Mouse (Mus musculus): ENCODE measurements around the gene Ccdc77. TPM values are rescaled to one million over a fixed set of nuclear protein-coding genes. Genes with fewer than 3 reads are reported as not detected.

Ccdc77 gene
- 10.5 and 10.7 TPM in 2 replicates for total RNA-seq (2021)
- long read RNA-seq, experiment 1, partial matches to known transcripts: 2 of 13 reads
- long read RNA-seq, experiment 1, other reads (novel, unspliced or antisense): 8 of 13 reads
- long read RNA-seq, experiment 2, partial matches to known transcripts: 2 of 11 reads
- long read RNA-seq, experiment 2, other reads (novel, unspliced or antisense): 6 of 11 reads

DNA sequence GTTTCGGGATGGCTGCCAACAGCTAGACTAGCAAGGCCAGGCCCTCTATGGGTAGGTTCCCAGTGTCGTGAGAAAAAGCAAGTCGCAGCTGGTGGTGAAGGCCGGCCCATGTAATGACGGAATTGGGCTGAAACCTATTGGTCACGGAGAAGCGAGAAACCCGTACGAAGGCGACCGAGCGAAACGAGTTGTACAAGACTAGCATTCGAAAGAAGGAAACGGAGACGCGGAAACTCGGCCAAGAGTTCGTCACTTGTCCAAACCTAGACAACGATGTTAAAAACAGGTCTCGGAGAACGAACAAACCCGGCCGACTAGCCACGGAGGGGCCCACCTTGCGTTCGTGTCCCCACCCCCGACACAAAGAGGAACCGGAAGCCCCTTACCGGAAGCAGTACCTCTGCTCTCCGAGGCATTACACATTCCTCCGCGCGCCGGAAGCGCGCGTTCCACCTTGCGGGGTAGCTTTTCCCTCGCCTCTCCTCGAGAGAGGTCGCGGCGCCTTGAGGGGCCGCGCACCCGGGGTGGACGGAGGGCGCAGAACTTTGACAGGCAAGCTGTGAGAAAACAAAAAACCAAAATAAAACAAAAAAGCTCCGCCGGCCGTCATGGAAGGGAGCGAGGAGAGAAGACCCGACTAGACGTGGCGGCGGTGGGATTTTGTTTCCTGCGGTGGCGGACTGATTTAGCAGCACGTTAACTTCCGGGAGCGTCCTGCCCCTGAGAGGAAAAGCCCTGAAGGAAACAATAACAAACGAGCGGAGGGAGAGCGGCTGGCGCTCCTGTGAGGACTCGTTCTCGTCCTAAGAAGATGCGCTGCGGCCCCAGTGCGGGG, at the start of gene Ccdc77, which contains the start of gene Kdm5a:
Gene Ccdc77, minus strand, starts transcription at position 687 of the 835 bp plus-strand sequence.
Gene Kdm5a, plus strand, starts transcription at position 437 of the 835 bp plus-strand sequence.
- peak; percentile 95 for DNase-seq

- DNase-seq: peak; percentile 46
These were observed 39.8 kb upstream of the Ccdc77 start for GRCm38 (mm10) chr6:120403936-120404335.

DNA sequence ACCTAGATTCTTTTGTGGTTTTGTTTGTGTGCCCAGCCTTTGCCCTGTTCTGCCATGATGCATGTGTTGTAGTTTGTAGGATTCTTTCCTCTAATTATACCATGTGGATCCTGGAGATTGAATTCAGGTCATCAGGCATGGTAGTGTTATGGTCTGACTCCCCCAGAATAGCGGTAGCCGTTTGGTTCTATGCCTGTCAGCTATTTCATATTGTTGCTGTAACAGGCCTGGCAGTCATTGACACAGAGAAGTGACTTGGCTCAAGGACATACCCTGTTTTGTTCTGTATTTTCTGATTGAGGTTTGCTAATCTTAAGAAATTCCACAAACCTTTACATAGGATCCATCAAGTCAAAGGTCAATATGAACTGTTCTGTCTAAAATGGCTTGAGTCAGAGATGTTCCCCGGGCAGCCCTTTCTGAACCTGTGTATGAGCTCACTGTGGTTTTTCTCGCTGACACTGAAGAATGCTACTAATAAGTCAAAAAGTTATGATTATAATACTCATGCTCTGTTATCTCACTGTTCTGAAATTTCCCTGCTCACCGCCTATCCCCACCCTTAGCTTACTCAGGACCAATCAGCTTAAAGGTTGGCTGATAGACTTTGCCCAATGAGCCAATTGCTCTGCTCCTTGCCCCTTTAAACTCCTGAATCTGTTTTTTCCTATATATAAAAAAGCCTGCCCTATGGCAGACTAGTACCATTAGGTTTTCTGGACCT, 31.6 kb upstream of the Ccdc77 start:
- DNase-seq: peak; percentile 25

DNA sequence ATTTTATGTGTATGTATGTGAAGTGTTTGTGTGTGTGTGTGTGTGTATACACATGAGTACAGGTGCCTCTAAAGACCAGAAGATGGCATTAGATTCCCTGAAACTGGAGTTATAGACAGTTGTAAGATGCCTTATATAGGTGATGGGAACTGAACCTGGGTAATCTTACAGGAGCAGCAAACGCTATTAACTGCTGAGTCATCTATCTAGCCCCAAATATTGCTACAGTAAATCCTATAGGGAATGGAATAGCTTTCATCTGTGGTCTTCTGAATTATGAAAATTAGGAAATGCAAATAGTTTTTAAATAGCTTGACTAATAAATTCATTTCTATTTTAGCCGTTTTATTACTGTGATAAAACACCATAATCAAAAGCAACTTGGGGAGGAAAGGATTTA, 28.6 kb upstream of the Ccdc77 start:
- DNase-seq: no peak

GRCm38 (mm10) chr6:120390054-120390453, 25.9 kb upstream of the Ccdc77 start:
- DNase-seq: no peak

DNA sequence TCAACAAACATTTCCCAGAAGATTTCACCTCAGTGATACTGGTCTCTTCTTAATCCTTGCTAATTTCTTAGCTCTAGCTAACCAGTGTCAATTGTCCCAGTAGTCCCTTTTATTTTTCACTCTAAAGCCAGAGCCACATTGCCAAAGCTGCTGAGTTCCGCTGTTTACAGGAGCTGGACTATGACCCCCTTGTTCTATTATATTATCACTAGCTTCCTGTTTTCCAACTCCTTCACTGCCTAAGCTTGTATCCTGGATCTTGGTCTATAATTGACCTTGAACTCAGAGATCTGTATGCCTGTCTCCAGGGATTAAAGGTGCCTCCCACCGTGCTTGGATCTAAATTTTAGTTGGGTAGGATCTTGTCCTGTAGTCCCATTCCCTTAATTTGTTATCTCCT, 12.6 kb upstream of the Ccdc77 start:
- no peak for DNase-seq

GRCm38 (mm10) chr6:120365051-120365450, 877 bp upstream of the Ccdc77 start:
- DNase-seq: peak; percentile 31

GRCm38 (mm10) chr6:120364523-120364905, 340 bp upstream of the Ccdc77 start:
- DNase-seq: no peak

DNA sequence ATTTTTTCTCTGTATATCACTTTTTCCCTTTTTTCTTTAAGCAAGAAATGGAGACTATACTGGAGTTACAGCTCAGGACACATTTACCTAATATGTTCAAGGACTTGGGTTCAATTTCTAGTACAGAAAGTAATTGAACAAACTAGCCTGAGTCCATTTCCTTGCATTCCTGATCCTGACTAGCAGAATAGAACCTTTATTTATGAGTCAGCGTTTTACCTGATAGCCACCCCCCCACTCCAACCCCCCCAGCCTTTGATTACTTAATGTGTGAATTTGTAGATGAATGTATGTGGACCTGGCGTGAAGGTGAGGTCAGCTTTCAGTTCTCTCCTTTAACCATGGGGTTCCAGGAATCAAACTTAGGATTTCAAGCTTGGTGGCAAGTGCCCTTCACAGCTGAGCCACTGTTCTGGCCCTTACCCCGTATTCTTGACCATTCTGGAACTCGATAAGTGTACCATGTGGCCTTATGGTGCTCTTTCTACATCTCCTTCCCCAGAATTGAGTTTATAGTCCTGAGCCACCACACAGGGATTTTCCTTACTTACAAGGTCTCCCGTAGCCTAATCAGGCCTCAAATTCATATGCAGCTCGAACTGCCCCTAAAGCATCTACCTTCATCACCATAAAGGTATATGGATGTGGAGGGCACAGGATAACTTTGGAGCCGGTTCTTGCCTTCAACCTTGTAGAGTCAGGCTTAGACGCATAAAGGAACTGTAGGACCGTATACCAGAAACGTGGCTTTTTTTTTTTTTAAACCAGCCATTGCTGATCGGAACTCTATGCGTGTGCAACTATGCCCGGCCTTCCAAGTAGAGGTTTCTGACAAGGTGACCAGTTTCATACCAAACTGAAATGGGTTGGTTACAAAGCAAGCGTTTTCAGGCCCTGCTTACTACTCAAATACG, 1.1 kb downstream of the Ccdc77 start:
- no peak for DNase-seq

DNA sequence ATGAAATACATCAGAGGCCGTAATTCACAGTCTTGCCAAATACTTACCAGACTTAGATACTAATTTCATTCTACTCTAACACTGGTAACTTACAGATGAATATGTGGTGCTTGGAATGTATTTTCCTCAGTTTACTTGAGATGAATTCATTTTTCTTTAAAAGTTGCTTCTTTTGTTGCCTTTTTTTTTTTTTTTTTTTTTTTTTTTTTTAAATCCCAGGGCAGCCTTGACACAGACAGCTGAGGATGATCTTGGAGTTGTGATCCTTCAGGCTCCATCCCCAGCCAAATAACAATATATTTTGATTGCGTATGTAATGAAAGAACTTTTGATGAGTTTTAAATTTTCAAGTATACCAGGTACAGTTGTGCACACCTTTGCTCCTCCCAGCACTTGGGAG, 2.0 kb downstream of the Ccdc77 start:
- no peak for DNase-seq

DNA sequence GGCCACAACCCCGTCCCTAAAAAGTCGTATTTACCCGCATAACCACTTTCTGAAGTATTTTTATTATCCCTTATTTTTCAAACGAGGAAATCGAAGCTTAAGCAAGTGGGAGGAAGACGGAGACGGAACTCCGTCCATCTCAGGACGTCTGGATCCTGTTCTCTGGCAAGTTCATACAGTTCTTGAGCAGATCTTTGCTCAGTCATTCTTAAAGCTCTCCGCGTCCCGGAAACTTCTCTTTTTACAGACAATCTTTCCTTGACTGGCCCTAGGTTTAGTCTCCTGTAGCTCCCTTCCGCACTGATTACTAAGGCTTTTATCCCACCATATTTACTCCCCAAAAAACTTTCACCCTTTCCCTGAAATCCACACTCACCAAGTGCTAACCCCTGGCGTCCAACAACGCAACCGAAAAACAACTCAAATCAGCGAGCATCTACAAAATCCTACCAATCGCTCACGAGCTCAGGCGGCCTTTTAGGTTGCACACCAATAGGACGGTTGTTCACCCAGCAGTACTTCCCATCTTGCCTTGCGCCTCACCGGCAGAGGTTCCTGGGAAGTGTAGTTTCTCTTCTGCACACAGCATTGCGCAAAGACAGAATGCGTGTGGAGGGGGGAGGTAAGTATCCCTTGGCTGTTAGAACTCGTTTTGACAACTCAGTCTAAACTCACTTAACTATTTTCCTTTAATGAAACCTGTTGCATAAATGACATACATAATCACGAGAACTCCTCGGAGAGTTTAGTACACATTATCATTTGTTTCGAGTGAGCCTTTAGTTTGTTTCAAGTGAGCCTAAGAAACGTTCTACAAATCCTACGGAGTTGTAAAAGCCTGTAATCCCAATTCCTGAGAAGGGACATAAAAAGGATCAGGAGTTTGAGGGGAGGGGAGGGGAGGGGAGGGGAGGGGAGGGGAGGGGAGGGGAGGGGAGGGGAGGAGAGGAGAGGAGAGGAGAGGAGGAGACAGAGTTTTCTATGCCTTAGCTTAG, 6.9 kb downstream of the Ccdc77 start:
- DNase-seq: peak; percentile 90

DNA sequence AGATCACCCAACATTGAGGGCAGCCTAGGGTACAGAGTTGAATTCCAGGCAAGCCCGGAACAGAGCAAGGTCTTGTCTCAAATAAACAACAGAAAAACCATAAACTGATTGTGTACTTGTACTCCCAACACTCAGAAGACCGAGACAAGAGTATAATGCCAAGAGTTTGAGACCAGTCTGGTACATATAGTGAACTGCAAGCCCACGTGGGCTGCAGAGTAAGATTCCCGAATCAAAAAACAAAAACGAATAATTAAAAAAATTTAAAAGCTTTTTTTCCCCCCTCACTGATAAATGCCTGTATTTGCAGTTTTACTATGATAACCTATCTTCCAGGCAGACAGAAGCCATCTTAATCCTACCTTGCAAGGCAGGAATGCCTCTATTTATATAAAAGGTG, 7.7 kb downstream of the Ccdc77 start:
- DNase-seq: no peak

GRCm38 (mm10) chr6:120349018-120349417, 15.2 kb downstream of the Ccdc77 start:
- DNase-seq: no peak

GRCm38 (mm10) chr6:120343992-120344391, 20.2 kb downstream of the Ccdc77 start:
- no peak for DNase-seq

- DNase-seq: no peak
These were observed 31.8 kb downstream of the Ccdc77 start for GRCm38 (mm10) chr6:120332351-120332750.

- peak; percentile 78 for DNase-seq
These were observed 39.8 kb downstream of the Ccdc77 start for GRCm38 (mm10) chr6:120324295-120324927.

DNA sequence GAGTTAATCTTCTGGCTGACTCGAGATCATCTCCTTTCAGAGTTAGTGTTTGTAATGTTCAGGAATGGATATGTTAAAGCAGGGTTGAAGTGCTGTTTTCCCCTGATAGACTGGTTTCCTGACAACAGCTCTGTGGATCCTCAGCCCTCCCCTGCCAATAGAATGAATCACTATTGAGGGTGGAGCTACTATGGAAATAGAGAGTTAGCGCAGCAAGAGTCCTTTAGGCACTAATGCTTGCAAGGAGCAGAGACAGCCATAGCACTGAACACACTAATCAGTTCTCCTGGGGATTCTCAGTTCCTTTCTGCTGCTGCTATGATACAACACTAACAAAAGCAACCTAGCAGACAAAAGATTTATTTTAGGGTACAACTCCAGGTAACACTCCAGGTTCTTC, 43.8 kb downstream of the Ccdc77 start:
- no peak for DNase-seq

- DNase-seq: no peak
These were observed 45.0 kb downstream of the Ccdc77 start for GRCm38 (mm10) chr6:120319129-120319528.

GRCm38 (mm10) chr6:120318303-120318940, 45.8 kb downstream of the Ccdc77 start:
- no peak for DNase-seq

- DNase-seq: no peak
These were observed 51.7 kb downstream of the Ccdc77 start for GRCm38 (mm10) chr6:120312443-120312842.

Measured in adrenal gland, postnatal 14 days (tissue).